Mouse (Mus musculus): ENCODE results near the gene Sertm1.
A peak's percentile ranks its signal among the peaks of the same experiment; 100 is the strongest.

Gene Sertm1

GRCm38 (mm10) chr3:54915643-54916071 is at the start of gene Sertm1:
Gene Sertm1, minus strand, starts transcription at chr3:54915887.
- DNase-seq (ENCODE audit: inconsistent age in 2 of 2, low spot score in 1 of 2), result peak in 1 of 2 experiments; percentile 37

GRCm38 (mm10) chr3:54964948-54965506 is 49.3 kb upstream of the Sertm1 start:
- no peak for DNase-seq (ENCODE audit: inconsistent age in 2 of 2, low spot score in 1 of 2)

GRCm38 (mm10) chr3:54943067-54943810 is 27.6 kb upstream of the Sertm1 start:
- DNase-seq (ENCODE audit: inconsistent age in 2 of 2, low spot score in 1 of 2), result no peak

- DNase-seq (ENCODE audit: inconsistent age in 2 of 2, low spot score in 1 of 2), result no peak
Measured at GRCm38 (mm10) chr3:54934535-54934934, 18.8 kb upstream of the Sertm1 start.

- no peak for DNase-seq (ENCODE audit: inconsistent age in 2 of 2, low spot score in 1 of 2)
Measured at GRCm38 (mm10) chr3:54932599-54932998, 16.9 kb upstream of the Sertm1 start.

GRCm38 (mm10) chr3:54920425-54920824 is 4.7 kb upstream of the Sertm1 start:
- peak in 1 of 2 experiments; percentile 24 for DNase-seq (ENCODE audit: inconsistent age in 2 of 2, low spot score in 1 of 2)

GRCm38 (mm10) chr3:54914845-54915642 is 643 bp downstream of the Sertm1 start:
- DNase-seq (ENCODE audit: inconsistent age in 2 of 2, low spot score in 1 of 2), result no peak

GRCm38 (mm10) chr3:54908878-54909277 is 6.8 kb downstream of the Sertm1 start:
- no peak for DNase-seq (ENCODE audit: inconsistent age in 2 of 2, low spot score in 1 of 2)

GRCm38 (mm10) chr3:54897974-54898373 is 17.7 kb downstream of the Sertm1 start:
- DNase-seq (ENCODE audit: inconsistent age in 2 of 2, low spot score in 1 of 2), result no peak

- no peak for DNase-seq (ENCODE audit: inconsistent age in 2 of 2, low spot score in 1 of 2)
Measured at GRCm38 (mm10) chr3:54894891-54895290, 20.8 kb downstream of the Sertm1 start.

- no peak for DNase-seq (ENCODE audit: inconsistent age in 2 of 2, low spot score in 1 of 2)
Measured at GRCm38 (mm10) chr3:54892218-54892617, 23.5 kb downstream of the Sertm1 start.

GRCm38 (mm10) chr3:54886501-54886900 is 29.2 kb downstream of the Sertm1 start:
- DNase-seq (ENCODE audit: inconsistent age in 2 of 2, low spot score in 1 of 2), result no peak
